Mouse (Mus musculus) CH12.LX (cell line): ENCODE data around the gene Tnip3.

ENCODE experiments used
- BHLHE40 ChIP-seq: IDR thresholded peaks from 2 replicates; pipeline ENCODE4 v1.6.1; 2011; ENCODE audit warnings: mild to moderate bottlenecking, low read depth, low read length, improper control_type of control experiment
- CTCF ChIP-seq, 2 experiments: IDR thresholded peaks in 1 of 2; conservative IDR thresholded peaks in 1 of 2; 2 replicates each; pipeline ENCODE4 v1.5.1; 2011 to 2012; ENCODE audit warnings: low read depth in 2 of 2, low read length in 2 of 2, improper control_type of control experiment in 1 of 2, inconsistent platforms in 1 of 2, mild to moderate bottlenecking in 1 of 2, moderate library complexity in 1 of 2
- POLR2A ChIP-seq: IDR thresholded peaks from 2 replicates; pipeline ENCODE4 v1.6.1; 2011; ENCODE audit warnings: low read depth, mild to moderate bottlenecking, improper control_type of control experiment, low read length
- POLR2AphosphoS2 ChIP-seq: IDR thresholded peaks from 2 replicates; pipeline ENCODE4 v1.6.1; 2011; ENCODE audit warnings: low read depth, low read length, improper control_type of control experiment
- TCF12 ChIP-seq: IDR thresholded peaks from 2 replicates; pipeline ENCODE4 v1.6.1; 2014; ENCODE audit warnings: low read depth, mild to moderate bottlenecking, inconsistent platforms, low read length, improper control_type of control experiment
- UBTF ChIP-seq: IDR thresholded peaks from 2 replicates; pipeline ENCODE4 v1.6.1; 2012; ENCODE audit warnings: low read depth, mild to moderate bottlenecking, inconsistent platforms, low read length, improper control_type of control experiment, moderate library complexity
- ZNF384 ChIP-seq: IDR thresholded peaks from 2 replicates; pipeline ENCODE4 v1.6.1; 2012; ENCODE audit warnings: low read depth, low read length, improper control_type of control experiment, inconsistent platforms

DNA sequence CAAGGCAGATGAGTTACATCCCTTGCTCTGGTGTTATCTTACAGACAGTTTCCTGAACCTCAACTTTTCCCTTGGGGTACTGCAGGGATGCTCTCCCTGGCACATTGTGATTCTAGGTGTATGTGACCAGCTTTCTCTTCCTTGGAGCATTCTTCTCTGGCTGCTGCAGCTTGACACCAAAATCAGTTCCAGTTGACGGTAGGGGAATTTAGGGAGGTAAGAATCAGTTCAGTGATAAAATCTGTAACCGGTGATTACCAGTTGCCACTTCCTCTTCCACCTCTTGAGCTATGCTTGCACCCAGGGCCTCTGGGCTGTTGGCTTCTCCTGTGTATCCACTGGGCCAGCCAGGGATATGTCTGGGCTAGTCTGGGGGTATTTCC is 39.5 kb downstream of the Tnip3 start:
- TF ChIP-seq POLR2AphosphoS2 (peak; percentile 78; the same call in 1 of the 2 replicates), POLR2A (no peak; the same call in 1 of the 2 replicates), ZNF384 (no peak), TCF12 (peak; percentile 45; the same call in 1 of the 2 replicates), CTCF (conservative IDR thresholded peaks at IDR 0.05 in 1 of 2, IDR thresholded peaks at IDR 0.05 in 1 of 2; ENCODE audit: low read depth in 2 of 2, low read length in 2 of 2) (no peak), UBTF (no peak), BHLHE40 (no peak)
